In the genomic region with DNA sequence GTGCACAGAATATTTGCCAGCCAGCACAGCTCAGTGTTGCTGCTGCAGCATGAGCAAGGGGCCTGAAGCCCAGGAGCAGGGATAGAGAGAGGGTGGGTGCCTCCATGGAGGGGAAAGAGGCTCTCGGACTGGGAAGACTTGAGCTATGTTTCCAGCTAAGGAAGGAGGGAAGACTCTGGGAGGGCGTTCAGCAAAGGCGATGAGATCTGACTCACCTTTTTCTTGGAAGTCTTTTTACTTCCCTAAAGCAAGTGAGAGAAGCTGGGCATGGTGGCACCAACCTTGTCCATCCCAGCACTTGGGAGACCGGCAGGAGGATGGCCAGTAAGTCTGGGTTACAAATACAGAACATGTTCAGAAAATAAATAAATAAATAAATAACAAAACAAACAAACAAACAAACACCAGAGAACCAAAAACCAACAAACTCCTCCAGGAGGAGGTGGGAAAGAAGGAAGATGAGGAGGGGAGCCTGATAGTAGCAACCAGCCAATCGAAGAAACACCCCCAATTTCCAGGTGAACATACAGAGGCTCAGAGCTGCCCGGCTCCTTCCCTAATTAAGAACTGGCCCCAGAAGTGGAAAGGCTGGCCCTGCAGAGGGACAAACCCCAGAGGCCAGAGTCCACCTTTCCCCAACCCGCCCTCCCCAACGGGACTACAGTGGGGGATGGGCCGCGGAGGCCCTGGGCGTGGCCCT, we compare ENCODE assay signal across 8 mouse cellular contexts. TPM values are rescaled to one million over a fixed set of nuclear protein-coding genes. Genes with fewer than 3 reads are reported as not detected.
DNase-seq lines count a peak whose midpoint lies in the region; ATAC-seq and TF ChIP-seq lines count a peak whose summit lies in the region.

No protein-coding gene starts in this region.

- peak overlapping the region; percentile 27 for H3K9ac ChIP-seq in heart, postnatal 0 days (replicated peaks; ENCODE audit: low read depth, low read length)
- H3K9ac ChIP-seq in hindbrain, embryonic 15.5 days: peak overlapping the region; percentile 41
- H3K9ac ChIP-seq in midbrain, embryonic 14.5 days (replicated peaks; ENCODE audit: low read length): peak overlapping the region; percentile 45

- peak overlapping the region; percentile 76 for H3K27ac ChIP-seq in heart, postnatal 0 days (ENCODE audit: low read depth)
- H3K27ac ChIP-seq in bone marrow macrophage, adult 2 months (ENCODE audit: insufficient read depth, low read depth, low read length): peak overlapping the region; percentile 45; the same call in 1 of the 2 replicates
- H3K27ac ChIP-seq in hindbrain, embryonic 15.5 days (replicated peaks): peak overlapping the region; percentile 68
- no peak overlapping the region for H3K27ac ChIP-seq in midbrain, embryonic 14.5 days (replicated peaks; ENCODE audit: low read depth, low read length)

- peak overlapping the region; percentile 65 for H3K4me2 ChIP-seq in heart, postnatal 0 days (ENCODE audit: low read depth, low read length)
- H3K4me2 ChIP-seq in hindbrain, embryonic 15.5 days: peak overlapping the region; percentile 72
- H3K4me2 ChIP-seq in midbrain, embryonic 14.5 days (ENCODE audit: low read length): peak overlapping the region; percentile 55

- 16% methylated on average over 11 of the region's 11 CpGs for WGBS in heart, postnatal 0 days
- WGBS in hindbrain, embryonic 15.5 days: 13% methylated on average over 11 of the region's 11 CpGs
- WGBS in midbrain, embryonic 14.5 days: 13% methylated on average over 11 of the region's 11 CpGs

- H3K9me3 ChIP-seq in heart, postnatal 0 days (replicated peaks; ENCODE audit: control insufficient read depth, low read length): no peaks in the 10 kb centered on the region
- H3K9me3 ChIP-seq in hindbrain, embryonic 15.5 days: no peaks in the 10 kb centered on the region
- H3K9me3 ChIP-seq in midbrain, embryonic 14.5 days (ENCODE audit: control insufficient read depth, low read length): no peaks in the 10 kb centered on the region

- peaks cover 9% of the 10 kb centered on the region; the same call in 1 of the 2 replicates for H3K4me1 ChIP-seq in heart, postnatal 0 days (ENCODE audit: control insufficient read depth, insufficient read depth)
- H3K4me1 ChIP-seq in bone marrow macrophage, adult 2 months (ENCODE audit: control insufficient read depth, insufficient read depth, low read length): peaks cover 26% of the 10 kb centered on the region
- peaks cover 13% of the 10 kb centered on the region for H3K4me1 ChIP-seq in hindbrain, embryonic 15.5 days (replicated peaks)
- H3K4me1 ChIP-seq in midbrain, embryonic 14.5 days (ENCODE audit: control insufficient read depth, insufficient read depth, low read length): peaks cover 6% of the 10 kb centered on the region; the same call in 1 of the 2 replicates

- no peak for TF ChIP-seq EP300 in heart, postnatal 0 days (IDR thresholded peaks at IDR 0.05; ENCODE audit: low read depth)

- intact Hi-C loops in heart, postnatal 25 days (cut with DNase I): no loop called here

- TF ChIP-seq CTCF in heart, postnatal 0 days (IDR thresholded peaks at IDR 0.05; ENCODE audit: low read depth): no peak
- TF ChIP-seq CTCF in bone marrow macrophage, adult 2 months (IDR thresholded peaks at IDR 0.05; ENCODE audit: low read depth, low read length): no peak

- no peaks in the 10 kb centered on the region for H3K27me3 ChIP-seq in heart, postnatal 0 days (ENCODE audit: control insufficient read depth, insufficient read depth, low read length)
- no peaks in the 10 kb centered on the region for H3K27me3 ChIP-seq in hindbrain, embryonic 15.5 days
- H3K27me3 ChIP-seq in midbrain, embryonic 14.5 days (ENCODE audit: control insufficient read depth, insufficient read depth, low read length): no peaks in the 10 kb centered on the region

- no peak for ATAC-seq in heart, postnatal 0 days (ENCODE audit: insufficient read depth, low read depth)
- ATAC-seq in hindbrain, embryonic 15.5 days (ENCODE audit: low FRiP score, low read depth): no peak
- peak; percentile 47; the same call in 1 of the 2 replicates for ATAC-seq in midbrain, embryonic 14.5 days (ENCODE audit: low FRiP score, low TSS enrichment)

- H3K36me3 ChIP-seq in heart, postnatal 0 days (replicated peaks; ENCODE audit: control insufficient read depth, insufficient read depth, low read length): peaks cover 22% of the 10 kb centered on the region
- H3K36me3 ChIP-seq in hindbrain, embryonic 15.5 days: peaks cover 3% of the 10 kb centered on the region; the same call in 1 of the 2 replicates
- peaks cover 7% of the 10 kb centered on the region; the same call in 1 of the 2 replicates for H3K36me3 ChIP-seq in midbrain, embryonic 14.5 days (ENCODE audit: control insufficient read depth, insufficient read depth, low read length)

- TF ChIP-seq POLR2A in bone marrow macrophage, adult 2 months (IDR thresholded peaks at IDR 0.05; ENCODE audit: borderline replicate concordance, low read depth, low read length): no peak

- no peak for DNase-seq in heart, postnatal 0 days (ENCODE audit: low spot score)
- DNase-seq in heart, postnatal 25 days (ENCODE audit: low spot score): no peak
- no peak for DNase-seq in midbrain, embryonic 14.5 days
- DNase-seq in right cerebral cortex, postnatal 25 days: no peak
- no peak for DNase-seq in embryo, embryonic 11 days
- DNase-seq in layer of hippocampus, postnatal 10 days (ENCODE audit: low spot score in 2 of 2): no peak

- H3K4me3 ChIP-seq in heart, postnatal 0 days (ENCODE audit: low read depth, low read length): peak overlapping the region; percentile 38
- peak overlapping the region; percentile 59 for H3K4me3 ChIP-seq in bone marrow macrophage, adult 2 months (ENCODE audit: insufficient read depth, low read length)
- H3K4me3 ChIP-seq in hindbrain, embryonic 15.5 days: peak overlapping the region; percentile 31
- peak overlapping the region; percentile 24 for H3K4me3 ChIP-seq in midbrain, embryonic 14.5 days (replicated peaks; ENCODE audit: low read depth, low read length)

RNA-seq across cellular contexts. Expression of a gene that starts 5.6 kb away (rescaled TPM):
- total RNA-seq in heart, postnatal 0 days (2014; rRNA removed; ENCODE audit: low replicate concordance): 23.4 and 70.5 TPM in 2 replicates
- polyA plus RNA-seq in heart, postnatal 0 days (2015; fragmentation: Nextera tagmentation; extraction: Ambion mirVana): 30.8 and 31.0 TPM in 2 replicates
- 10 to 100 TPM in 1 of 2 experiments, 1 to 10 TPM in 1; 7.9 to 13.0 TPM for total RNA-seq in heart, postnatal 25 days (2021)
- polyA plus RNA-seq in bone marrow macrophage, adult 2 months (2012; ENCODE audit: insufficient read depth, insufficient read length, missing spikeins): 22.1 and 24.7 TPM in 2 replicates
- polyA plus RNA-seq in hindbrain, embryonic 15.5 days (2015; fragmentation: Nextera tagmentation; extraction: Ambion mirVana): 9.3 and 9.8 TPM in 2 replicates
- 6.0 and 7.5 TPM in 2 replicates for polyA plus RNA-seq in midbrain, embryonic 14.5 days (2014; fragmentation: Nextera tagmentation; extraction: Ambion mirVana)
- 1 to 10 TPM; 4.5 TPM for total RNA-seq in layer of hippocampus, postnatal 10 days (2021)

RNA-seq across cellular contexts. Expression of a gene that starts 7.5 kb away (rescaled TPM):
- total RNA-seq in heart, postnatal 0 days (2014; rRNA removed; ENCODE audit: low replicate concordance): 4.3 and 11.4 TPM in 2 replicates
- 16.9 and 20.8 TPM in 2 replicates for polyA plus RNA-seq in heart, postnatal 0 days (2015; fragmentation: Nextera tagmentation; extraction: Ambion mirVana)
- total RNA-seq in heart, postnatal 25 days (2021): 1 to 10 TPM; 6.4 to 8.0 TPM
- polyA plus RNA-seq in bone marrow macrophage, adult 2 months (2012; ENCODE audit: insufficient read depth, insufficient read length, missing spikeins): 19.5 and 20.9 TPM in 2 replicates
- 10.5 and 11.3 TPM in 2 replicates for polyA plus RNA-seq in hindbrain, embryonic 15.5 days (2015; fragmentation: Nextera tagmentation; extraction: Ambion mirVana)
- 6.6 and 9.8 TPM in 2 replicates for polyA plus RNA-seq in midbrain, embryonic 14.5 days (2014; fragmentation: Nextera tagmentation; extraction: Ambion mirVana)
- total RNA-seq in layer of hippocampus, postnatal 10 days (2021): 1 to 10 TPM; 3.6 to 3.8 TPM

RNA-seq across cellular contexts. Expression of a gene that starts 18.0 kb away (rescaled TPM):
- 1.9 and 2.2 TPM in 2 replicates for total RNA-seq in heart, postnatal 0 days (2014; rRNA removed; ENCODE audit: low replicate concordance)
- polyA plus RNA-seq in heart, postnatal 0 days (2015; fragmentation: Nextera tagmentation; extraction: Ambion mirVana): 1.1 TPM in 2 replicates
- 1 to 10 TPM; 1.2 to 1.6 TPM for total RNA-seq in heart, postnatal 25 days (2021)
- 0.57 and 0.68 TPM in 2 replicates for polyA plus RNA-seq in bone marrow macrophage, adult 2 months (2012; ENCODE audit: insufficient read depth, insufficient read length, missing spikeins)
- polyA plus RNA-seq in hindbrain, embryonic 15.5 days (2015; fragmentation: Nextera tagmentation; extraction: Ambion mirVana): 1.8 and 1.9 TPM in 2 replicates
- 0.77 and 0.97 TPM in 2 replicates for polyA plus RNA-seq in midbrain, embryonic 14.5 days (2014; fragmentation: Nextera tagmentation; extraction: Ambion mirVana)
- 1 to 10 TPM; 1.1 to 1.5 TPM for total RNA-seq in layer of hippocampus, postnatal 10 days (2021)

RNA-seq across cellular contexts. Expression of a gene that starts 33.3 kb away (rescaled TPM):
- 36.4 and 59.7 TPM in 2 replicates for total RNA-seq in heart, postnatal 0 days (2014; rRNA removed; ENCODE audit: low replicate concordance)
- polyA plus RNA-seq in heart, postnatal 0 days (2015; fragmentation: Nextera tagmentation; extraction: Ambion mirVana): 33.3 and 34.4 TPM in 2 replicates
- 10 to 100 TPM; 30.1 to 30.5 TPM for total RNA-seq in heart, postnatal 25 days (2021)
- polyA plus RNA-seq in bone marrow macrophage, adult 2 months (2012; ENCODE audit: insufficient read depth, insufficient read length, missing spikeins): 473 and 496 TPM in 2 replicates
- 20.2 and 24.0 TPM in 2 replicates for polyA plus RNA-seq in hindbrain, embryonic 15.5 days (2015; fragmentation: Nextera tagmentation; extraction: Ambion mirVana)
- polyA plus RNA-seq in midbrain, embryonic 14.5 days (2014; fragmentation: Nextera tagmentation; extraction: Ambion mirVana): 8.9 and 17.3 TPM in 2 replicates
- 10 to 100 TPM; 16.5 to 17.1 TPM for total RNA-seq in layer of hippocampus, postnatal 10 days (2021)

RNA-seq across cellular contexts. Expression of a gene that starts 33.6 kb away (rescaled TPM):
- total RNA-seq in heart, postnatal 0 days (2014; rRNA removed; ENCODE audit: low replicate concordance): 0.12 TPM in 1 of 2 replicates, not detected in the other
- polyA plus RNA-seq in heart, postnatal 0 days (2015; fragmentation: Nextera tagmentation; extraction: Ambion mirVana): 0.05 and 0.07 TPM in 2 replicates
- total RNA-seq in heart, postnatal 25 days (2021): under 1 TPM; 0.08 to 0.42 TPM
- 0.48 and 0.73 TPM in 2 replicates for polyA plus RNA-seq in bone marrow macrophage, adult 2 months (2012; ENCODE audit: insufficient read depth, insufficient read length, missing spikeins)
- 3.2 and 3.7 TPM in 2 replicates for polyA plus RNA-seq in hindbrain, embryonic 15.5 days (2015; fragmentation: Nextera tagmentation; extraction: Ambion mirVana)
- polyA plus RNA-seq in midbrain, embryonic 14.5 days (2014; fragmentation: Nextera tagmentation; extraction: Ambion mirVana): 4.1 and 4.7 TPM in 2 replicates
- 100 to 1,000 TPM in 1 of 2 experiments, 10 to 100 TPM in 1; 89.6 to 105 TPM for total RNA-seq in layer of hippocampus, postnatal 10 days (2021)
